Mouse (Mus musculus): ENCODE results near the gene Ptcd2.
A peak's percentile ranks its signal among the peaks of the same experiment; 100 is the strongest.

Gene Ptcd2

GRCm38 (mm10) chr13:99344599-99345575, at the start of gene Ptcd2, which contains the start of gene Mrps27:
Gene Ptcd2, minus strand, starts transcription at chr13:99344705.
Gene Mrps27, plus strand, starts transcription at chr13:99344786.
- DNase-seq, result peak; percentile 98 to 99

GRCm38 (mm10) chr13:99393128-99393527, 48.6 kb upstream of the Ptcd2 start:
- DNase-seq, result no peak

- peak; percentile 77 to 90 for DNase-seq
Observed at GRCm38 (mm10) chr13:99391417-99391816, 46.9 kb upstream of the Ptcd2 start.

- DNase-seq, result no peak
Observed at GRCm38 (mm10) chr13:99387901-99388811, 43.7 kb upstream of the Ptcd2 start.

GRCm38 (mm10) chr13:99386341-99386740, 41.8 kb upstream of the Ptcd2 start:
- peak in 1 of 2 experiments; percentile 2 for DNase-seq

GRCm38 (mm10) chr13:99385911-99386310, 41.4 kb upstream of the Ptcd2 start:
- peak in 1 of 2 experiments; percentile 3 for DNase-seq

- DNase-seq, result no peak
Observed at GRCm38 (mm10) chr13:99384555-99385203, 40.2 kb upstream of the Ptcd2 start.

- peak in 1 of 2 experiments; percentile 2 for DNase-seq
Observed at GRCm38 (mm10) chr13:99382373-99382772, 37.9 kb upstream of the Ptcd2 start.

- no peak for DNase-seq
Observed at GRCm38 (mm10) chr13:99378223-99378622, 33.7 kb upstream of the Ptcd2 start.

GRCm38 (mm10) chr13:99377055-99377454, 32.5 kb upstream of the Ptcd2 start:
- DNase-seq, result no peak

- peak; percentile 87 to 93 for DNase-seq
Observed at GRCm38 (mm10) chr13:99375550-99375949, 31.0 kb upstream of the Ptcd2 start.

GRCm38 (mm10) chr13:99374191-99374590, 29.7 kb upstream of the Ptcd2 start:
- DNase-seq, result no peak

- no peak for DNase-seq
Observed at GRCm38 (mm10) chr13:99373684-99374083, 29.2 kb upstream of the Ptcd2 start.

- no peak for DNase-seq
Observed at GRCm38 (mm10) chr13:99371285-99371684, 26.8 kb upstream of the Ptcd2 start.

- peak; percentile 80 to 81 for DNase-seq
Observed at GRCm38 (mm10) chr13:99369103-99369502, 24.6 kb upstream of the Ptcd2 start.

GRCm38 (mm10) chr13:99367554-99368174, 23.2 kb upstream of the Ptcd2 start:
- DNase-seq, result peak; percentile 60 to 77

- DNase-seq, result no peak
Observed at GRCm38 (mm10) chr13:99366422-99367175, 22.1 kb upstream of the Ptcd2 start.

- peak in 1 of 2 experiments; percentile 27 for DNase-seq
Observed at GRCm38 (mm10) chr13:99363866-99364265, 19.4 kb upstream of the Ptcd2 start.

GRCm38 (mm10) chr13:99358921-99359320, 14.4 kb upstream of the Ptcd2 start:
- peak; percentile 77 to 81 for DNase-seq

GRCm38 (mm10) chr13:99356428-99357265, 12.1 kb upstream of the Ptcd2 start:
- peak in 1 of 2 experiments; percentile 42 for DNase-seq

All from cerebellum, postnatal 25 days (tissue).